Mouse (Mus musculus): Measurements from ENCODE around the gene Hist1h2bf.

- TF ChIP-seq CTCF (IDR thresholded peaks at IDR 0.05; ENCODE audit: low read depth, low read length) (no peak), EP300 (IDR thresholded peaks at IDR 0.05; ENCODE audit: insufficient read depth, low read depth, low read length) (no peak)
Observed at GRCm38 (mm10) chr13:23621532-23622174, 47.7 kb upstream of the Hist1h2bf start.
